Mouse (Mus musculus) CH12.LX (cell line): ENCODE results near the gene Pyroxd2. TPM values are rescaled to one million over a fixed set of nuclear protein-coding genes. Genes with fewer than 3 reads are reported as not detected.

Source experiments
- DNase-seq: peaks from one replicate; pipeline ENCODE4 v3.0.0-alpha.2; 2013; ENCODE audit errors: extremely low read depth
- H3K27ac ChIP-seq: 2 replicates; pipeline ENCODE4 v1.5.1; 2012; ENCODE audit warnings: low read depth, mild to moderate bottlenecking, control low read depth, moderate library complexity; ENCODE audit not compliant: insufficient read depth
- H3K27me3 ChIP-seq: replicated peaks from 2 replicates; pipeline ENCODE3; 2012; ENCODE audit warnings: inconsistent platforms
- H3K36me3 ChIP-seq, 2 experiments: replicated peaks in 1 of 2; 2 replicates each; pipeline versions ENCODE3 to v1.6.1; 2012; ENCODE audit warnings: inconsistent platforms in 1 of 2, low read length in 1 of 2, mild to moderate bottlenecking in 1 of 2, mixed read lengths in 1 of 2, moderate library complexity in 1 of 2; ENCODE audit not compliant: control insufficient read depth in 1 of 2, insufficient read depth in 1 of 2
- H3K4me1 ChIP-seq, 2 experiments: 2 replicates each; pipeline ENCODE4 v1.6.1; 2012; ENCODE audit warnings: inconsistent platforms in 1 of 2, moderate library complexity in 1 of 2; ENCODE audit not compliant: insufficient read depth in 2 of 2, control insufficient read depth in 1 of 2
- H3K4me2 ChIP-seq: 2 replicates; pipeline ENCODE4 v1.6.1; 2012; ENCODE audit warnings: low read depth, mild to moderate bottlenecking, control low read depth; ENCODE audit not compliant: poor library complexity, insufficient read depth, severe bottlenecking
- H3K4me3 ChIP-seq, 3 experiments: fragments of 150-350 bp in 1 of 3; sonication (generic) in 1 of 3; replicated peaks in 1 of 3; 2 replicates each; pipeline versions ENCODE3 to v1.5.1; 2011 to 2012; ENCODE audit warnings: low read depth in 2 of 3, low read length in 2 of 3, mild to moderate bottlenecking in 2 of 3, moderate library complexity in 2 of 3, control low read depth in 1 of 3, improper control_type of control experiment in 1 of 3, inconsistent platforms in 1 of 3, mixed read lengths in 1 of 3; ENCODE audit not compliant: poor library complexity in 1 of 3
- H3K79me2 ChIP-seq: replicated peaks from 2 replicates; pipeline ENCODE4 v1.6.1; 2012; ENCODE audit warnings: mild to moderate bottlenecking, moderate library complexity; ENCODE audit not compliant: control insufficient read depth, poor library complexity, insufficient read depth, severe bottlenecking; ENCODE audit errors: extremely low read depth
- H3K9ac ChIP-seq: 2 replicates; pipeline ENCODE4 v1.6.1; 2012; ENCODE audit warnings: low read depth, mild to moderate bottlenecking, control low read depth, moderate library complexity; ENCODE audit not compliant: insufficient read depth
- H3K9me3 ChIP-seq: replicated peaks from 2 replicates; pipeline ENCODE3; 2012; ENCODE audit warnings: low read length, inconsistent platforms, mixed read lengths
- CHD1 ChIP-seq: IDR thresholded peaks from 2 replicates; pipeline ENCODE4 v1.6.1; 2012; ENCODE audit warnings: low read depth, low read length, improper control_type of control experiment, inconsistent platforms
- CTCF ChIP-seq, 2 experiments: IDR thresholded peaks in 1 of 2; conservative IDR thresholded peaks in 1 of 2; 2 replicates each; pipeline ENCODE4 v1.5.1; 2011 to 2012; ENCODE audit warnings: low read depth in 2 of 2, low read length in 2 of 2, improper control_type of control experiment in 1 of 2, inconsistent platforms in 1 of 2, mild to moderate bottlenecking in 1 of 2, moderate library complexity in 1 of 2
- ELF1 ChIP-seq: IDR thresholded peaks from 2 replicates; pipeline ENCODE4 v1.6.1; 2014; ENCODE audit warnings: low read depth, mild to moderate bottlenecking, inconsistent platforms, low read length, improper control_type of control experiment
- ETS1 ChIP-seq: conservative IDR thresholded peaks from 2 replicates; pipeline ENCODE4 v1.6.1; 2012; ENCODE audit warnings: low read depth, mild to moderate bottlenecking, inconsistent platforms, low read length, improper control_type of control experiment, moderate library complexity
- GABPA ChIP-seq: IDR thresholded peaks from 2 replicates; pipeline ENCODE4 v1.6.1; 2012; ENCODE audit warnings: low read depth, low read length, improper control_type of control experiment, inconsistent platforms; ENCODE audit not compliant: insufficient replicate concordance
- HCFC1 ChIP-seq: IDR thresholded peaks from 2 replicates; pipeline ENCODE4 v1.6.1; 2012; ENCODE audit warnings: low read depth, mild to moderate bottlenecking, inconsistent platforms, low read length, improper control_type of control experiment
- KAT2A ChIP-seq: IDR thresholded peaks from 2 replicates; pipeline ENCODE4 v1.6.1; 2012; ENCODE audit warnings: low read length, improper control_type of control experiment, inconsistent platforms; ENCODE audit not compliant: insufficient replicate concordance
- MAFK ChIP-seq: IDR thresholded peaks from 2 replicates; pipeline ENCODE4 v1.6.1; 2011; ENCODE audit warnings: low read length, improper control_type of control experiment; ENCODE audit not compliant: insufficient replicate concordance
- MAX ChIP-seq: IDR thresholded peaks from 2 replicates; pipeline ENCODE4 v1.6.1; 2011; ENCODE audit warnings: low read length, improper control_type of control experiment
- MAZ ChIP-seq: IDR thresholded peaks from 2 replicates; pipeline ENCODE4 v1.6.1; 2012; ENCODE audit warnings: low read depth, mild to moderate bottlenecking, inconsistent platforms, low read length, improper control_type of control experiment, moderate library complexity
- MEF2A ChIP-seq: IDR thresholded peaks from 2 replicates; pipeline ENCODE4 v1.6.1; 2014; ENCODE audit warnings: low read depth, mild to moderate bottlenecking, inconsistent platforms, low read length, improper control_type of control experiment, borderline replicate concordance
- NRF1 ChIP-seq: IDR thresholded peaks from 2 replicates; pipeline ENCODE4 v1.6.1; 2014; ENCODE audit warnings: low read depth, mild to moderate bottlenecking, inconsistent platforms, low read length, improper control_type of control experiment, moderate library complexity
- POLR2A ChIP-seq: IDR thresholded peaks from 2 replicates; pipeline ENCODE4 v1.6.1; 2011; ENCODE audit warnings: low read depth, mild to moderate bottlenecking, improper control_type of control experiment, low read length
- POLR2AphosphoS2 ChIP-seq: IDR thresholded peaks from 2 replicates; pipeline ENCODE4 v1.6.1; 2011; ENCODE audit warnings: low read depth, low read length, improper control_type of control experiment
- RAD21 ChIP-seq: IDR thresholded peaks from 2 replicates; pipeline ENCODE4 v1.6.1; 2011; ENCODE audit warnings: low read depth, mild to moderate bottlenecking, low read length, improper control_type of control experiment, moderate library complexity
- RCOR1 ChIP-seq: conservative IDR thresholded peaks from 2 replicates; pipeline ENCODE4 v1.6.1; 2012; ENCODE audit warnings: low read depth, mild to moderate bottlenecking, inconsistent platforms, low read length, improper control_type of control experiment
- SIN3A ChIP-seq: IDR thresholded peaks from 2 replicates; pipeline ENCODE4 v1.6.1; 2012; ENCODE audit warnings: low read length, improper control_type of control experiment, inconsistent platforms
- SMC3 ChIP-seq: IDR thresholded peaks from 2 replicates; pipeline ENCODE4 v1.6.1; 2011; ENCODE audit warnings: low read depth, low read length, improper control_type of control experiment
- TBP ChIP-seq: conservative IDR thresholded peaks from 2 replicates; pipeline ENCODE4 v1.6.1; 2011; ENCODE audit warnings: low read depth, low read length, improper control_type of control experiment
- TCF12 ChIP-seq: IDR thresholded peaks from 2 replicates; pipeline ENCODE4 v1.6.1; 2014; ENCODE audit warnings: low read depth, mild to moderate bottlenecking, inconsistent platforms, low read length, improper control_type of control experiment
- USF1 ChIP-seq: IDR thresholded peaks from 2 replicates; pipeline ENCODE4 v1.6.1; 2014; ENCODE audit warnings: low read depth, mild to moderate bottlenecking, inconsistent platforms, low read length, improper control_type of control experiment
- USF2 ChIP-seq: conservative IDR thresholded peaks from 2 replicates; pipeline ENCODE4 v1.6.1; 2011; ENCODE audit warnings: low read depth, low read length, improper control_type of control experiment
- ZC3H11A ChIP-seq: IDR thresholded peaks from 2 replicates; pipeline ENCODE4 v1.6.1; 2012; ENCODE audit warnings: low read depth, mild to moderate bottlenecking, inconsistent platforms, low read length, improper control_type of control experiment
- ZMIZ1 ChIP-seq: IDR thresholded peaks from 2 replicates; pipeline ENCODE4 v1.6.1; 2012; ENCODE audit warnings: low read depth, mild to moderate bottlenecking, inconsistent platforms, low read length, improper control_type of control experiment
- ZNF384 ChIP-seq: IDR thresholded peaks from 2 replicates; pipeline ENCODE4 v1.6.1; 2012; ENCODE audit warnings: low read depth, low read length, improper control_type of control experiment, inconsistent platforms
- dilution Hi-C: fragments of 300-500 bp; cut with MboI; formaldehyde crosslinking; loops from 2 replicates; pipeline ENCODE4 v1.14.3; 2020; ENCODE audit warnings: low sequenced_read_pairs; ENCODE audit not compliant: extremely low pct_unique_long_range_greater_than_20kb, extremely low pct_ligation_motif_present
- in situ Hi-C: fragments of 300-500 bp; cut with MboI; formaldehyde crosslinking; loops from 3 replicates; pipeline ENCODE4 v1.14.3; 2019; ENCODE audit warnings: low sequenced_read_pairs, low pct_ligation_motif_present, low pct_unique_long_range_greater_than_20kb, mixed read lengths
- polyA plus RNA-seq: library from polyadenylated mRNA; unstranded; fragments of >175 nt; gene quantifications from 2 replicates; pipeline ENCODE4 v1.2.1, GENCODE M21; 2012; ENCODE audit warnings: low read depth; ENCODE audit not compliant: insufficient read length
- total RNA-seq, 2 experiments: library from RNA; depleted of rRNA; stranded (reverse); fragments of 300-350 nt in 1 of 2; fragments of >200 nt in 1 of 2; gene quantifications; 2 replicates each; pipeline ENCODE4 v1.2.3; 2012 to 2014

Gene Pyroxd2
- total and polyA plus RNA-seq, 3 experiments = 0.10 TPM; not detected in 2

GRCm38 (mm10) chr19:42741884-42742283, 10.7 kb downstream of the Pyroxd2 start:
- Histone ChIP-seq H3K4me1 (peaks cover 0 to 20% of the 10 kb centered on the region in 2 experiments; a peak in 2 of 4 replicates), H3K36me3 (no peaks in the 10 kb centered on the region)
- dilution Hi-C loops = no loop called here

GRCm38 (mm10) chr19:42740163-42740899, 12.2 kb downstream of the Pyroxd2 start:
- Histone ChIP-seq H3K4me2 (no peak overlapping the region), H3K36me3 (no peaks in the 10 kb centered on the region), H3K9ac (no peak overlapping the region), H3K4me1 (peaks cover 0 to 20% of the 10 kb centered on the region in 2 experiments; a peak in 2 of 4 replicates), H3K79me2 (no peaks in the 10 kb centered on the region), H3K27me3 (peaks cover 2% of the 10 kb centered on the region), H3K9me3 (no peaks in the 10 kb centered on the region), H3K27ac (no peak overlapping the region), H3K4me3 (no peak overlapping the region)
- no peak for TF ChIP-seq POLR2AphosphoS2
- TF ChIP-seq RCOR1 = no peak
- no peak for TF ChIP-seq MAFK
- TF ChIP-seq GABPA = no peak
- TF ChIP-seq ZMIZ1 = no peak
- TF ChIP-seq USF1 = no peak
- TF ChIP-seq MEF2A = no peak
- no peak for TF ChIP-seq TCF12
- no peak for TF ChIP-seq KAT2A
- TF ChIP-seq ZNF384 = no peak
- dilution Hi-C loops = no loop called here
- DNase-seq = no peak
- in situ Hi-C loops = no loop called here

More at GRCm38 (mm10) chr19:42741884-42742283, 10.7 kb downstream of the Pyroxd2 start:
- H3K9ac ChIP-seq = no peak overlapping the region
- no peak overlapping the region for H3K27ac ChIP-seq
- peaks cover 2% of the 10 kb centered on the region for H3K27me3 ChIP-seq
- no peak overlapping the region for H3K4me3 ChIP-seq
- no peak overlapping the region for H3K4me2 ChIP-seq
- in situ Hi-C loops = no loop called here
- TF ChIP-seq KAT2A (no peak), POLR2AphosphoS2 (no peak), MAFK (no peak), USF2 (no peak), ZMIZ1 (no peak), CTCF (conservative IDR thresholded peaks at IDR 0.05 in 1 of 2, IDR thresholded peaks at IDR 0.05 in 1 of 2; ENCODE audit: low read depth in 2 of 2, low read length in 2 of 2) (no peak), ZNF384 (no peak), RAD21 (no peak), POLR2A (no peak), HCFC1 (no peak), NRF1 (no peak), ELF1 (no peak), MAZ (no peak), TBP (no peak), SMC3 (no peak), MAX (no peak), ZC3H11A (no peak), ETS1 (no peak), CHD1 (no peak), SIN3A (no peak)
- H3K79me2 ChIP-seq = no peaks in the 10 kb centered on the region
- no peak for DNase-seq
- H3K9me3 ChIP-seq = no peaks in the 10 kb centered on the region
